Mouse (Mus musculus) lung, postnatal 0 days (tissue): ENCODE data around the gene G6pc2.

Experiments used
- CTCF ChIP-seq: IDR thresholded peaks from 2 replicates; pipeline ENCODE4 v1.5.1; 2016; ENCODE audit warnings: antibody characterized with exemption, mild to moderate bottlenecking
- EP300 ChIP-seq: IDR thresholded peaks from 2 replicates; pipeline ENCODE4 v1.6.1; 2016; ENCODE audit warnings: antibody characterized with exemption, mild to moderate bottlenecking, control low read depth

DNA sequence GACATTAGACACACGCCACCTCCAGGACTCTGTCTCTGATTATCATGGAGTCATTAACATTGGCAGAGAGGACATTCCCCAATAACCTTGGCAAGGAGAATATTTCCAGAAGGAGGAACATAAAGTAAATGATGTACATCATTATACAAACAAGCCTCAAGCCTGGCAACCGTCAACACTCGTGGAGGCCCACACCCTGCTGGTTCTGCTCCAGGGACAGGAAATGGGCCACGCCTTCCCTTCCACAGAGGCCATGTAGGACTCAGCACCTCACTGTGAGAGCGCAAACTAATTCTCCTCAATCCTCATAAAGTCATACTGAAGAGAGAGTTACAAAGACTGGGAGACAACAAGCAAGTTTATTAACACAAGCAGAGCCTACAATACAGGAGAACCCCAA is 17.3 kb upstream of the G6pc2 start:
- no peak for TF ChIP-seq CTCF
- 0 out of 2 replicates have a peak, but pooled peaks have one; percentile 18 for TF ChIP-seq EP300
